Mouse (Mus musculus) liver, embryonic 13.5 days (tissue): Measurements from ENCODE around the gene Igfals. TPM values are rescaled to one million over a fixed set of nuclear protein-coding genes. Genes with fewer than 3 reads are reported as not detected.
A peak's percentile ranks its signal among the peaks of the same experiment; 100 is the strongest.

Experiments used
- ATAC-seq: fragments of 200-750 bp; cut with Nextera tagmentation; 2 replicates; pipeline ENCODE4 v1.8.0; 2017; ENCODE audit warnings: low read depth, mild to moderate bottlenecking, moderate number of reproducible peaks, moderate library complexity
- DNase-seq: peaks from one replicate; pipeline ENCODE4 v3.0.0; 2022
- H3K27ac ChIP-seq: fragments of 300-500 bp; sonication (generic); 2 replicates; pipeline ENCODE4 v1.5.1; 2015; ENCODE audit warnings: moderate library complexity, mild to moderate bottlenecking, inconsistent platforms
- H3K27me3 ChIP-seq: fragments of 300-500 bp; sonication (generic); 2 replicates; pipeline ENCODE4 v1.6.1; 2015; ENCODE audit warnings: mild to moderate bottlenecking, inconsistent platforms
- H3K36me3 ChIP-seq: fragments of 300-500 bp; sonication (generic); 2 replicates; pipeline ENCODE4 v1.6.1; 2015; ENCODE audit warnings: mild to moderate bottlenecking, inconsistent platforms
- H3K4me1 ChIP-seq: fragments of 300-500 bp; sonication (generic); replicated peaks from 2 replicates; pipeline ENCODE4 v1.6.1; 2015; ENCODE audit warnings: inconsistent platforms
- H3K4me2 ChIP-seq: fragments of 300-500 bp; sonication (generic); 2 replicates; pipeline ENCODE4 v1.6.1; 2015; ENCODE audit warnings: inconsistent platforms, mild to moderate bottlenecking, moderate library complexity
- H3K4me3 ChIP-seq: fragments of 300-500 bp; sonication (generic); replicated peaks from 2 replicates; pipeline ENCODE4 v1.5.1; 2015; ENCODE audit warnings: mild to moderate bottlenecking, inconsistent platforms
- H3K9ac ChIP-seq: fragments of 300-500 bp; sonication (generic); 2 replicates; pipeline ENCODE4 v1.6.1; 2015; ENCODE audit warnings: mild to moderate bottlenecking, inconsistent platforms
- H3K9me3 ChIP-seq: fragments of 300-500 bp; sonication (generic); replicated peaks from 2 replicates; pipeline ENCODE4 v1.6.1; 2016; ENCODE audit warnings: inconsistent platforms
- WGBS: fragments of 180-500 bp; shearing (Covaris S2); methylation state at CpG from one replicate; pipeline ENCODE4 v1.1.7; 2015; ENCODE audit not compliant: insufficient replicate concordance; 5-methylcytosine and 5-hydroxymethylcytosine counted together
- polyA plus RNA-seq: library from polyadenylated mRNA; unstranded; fragments of >200 nt; fragmentation: Nextera tagmentation; extraction: Ambion mirVana; gene quantifications from 2 replicates; pipeline ENCODE4 v1.2.1, GENCODE M21; 2015

Gene Igfals
- 5.1 and 6.0 TPM in 2 replicates for polyA plus RNA-seq

DNA sequence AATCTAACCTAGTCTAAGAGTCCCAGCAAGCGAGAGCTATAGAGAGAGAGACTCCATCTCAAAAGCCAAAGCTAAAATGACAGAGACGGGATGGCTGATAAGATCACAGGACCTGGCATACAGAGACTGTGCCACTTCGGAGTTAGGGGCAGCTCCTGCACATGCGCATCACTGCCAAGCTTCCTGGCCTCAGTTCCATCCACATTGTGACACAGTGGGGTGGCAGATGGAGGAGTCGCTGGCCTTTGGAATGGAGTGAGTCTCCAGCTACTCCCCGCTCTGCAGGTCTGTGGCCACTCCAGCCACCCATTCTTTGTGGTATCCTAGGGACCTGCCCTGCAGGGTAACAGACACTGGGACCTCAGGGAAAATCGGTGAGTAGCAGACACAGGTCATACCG lies at the start of gene Igfals:
Igfals (plus strand) TSS at position 222 of the 400 bp plus-strand sequence.
- no peaks in the 10 kb centered on the region for H3K9me3 ChIP-seq
- no peak within 1 kb of the TSS; the same call in 1 of the 2 replicates for H3K27ac ChIP-seq
- ATAC-seq (no peak), DNase-seq (no peak)
- H3K4me3 ChIP-seq = no peak within 1 kb of the TSS
- whole genome bisulfite sequencing = 81% methylated on average over 8 of the region's 8 CpGs
- H3K36me3 ChIP-seq = peaks cover 53% of the 10 kb centered on the region
- H3K4me1 ChIP-seq = peaks cover 11% of the 10 kb centered on the region
- no peak within 1 kb of the TSS for H3K4me2 ChIP-seq
- no peak within 1 kb of the TSS for H3K9ac ChIP-seq
- H3K27me3 ChIP-seq = no peaks in the 10 kb centered on the region; the same call in 1 of the 2 replicates

- H3K4me2 ChIP-seq = no peak overlapping the region
- no peaks in the 10 kb centered on the region for H3K9me3 ChIP-seq
- WGBS = 38% methylated on average over 1 of the region's 1 CpGs
- H3K4me1 ChIP-seq = peaks cover 22% of the 10 kb centered on the region
- peaks cover 10% of the 10 kb centered on the region for H3K27me3 ChIP-seq
- no peak overlapping the region for H3K4me3 ChIP-seq
- ATAC-seq = no peak
- no peaks in the 10 kb centered on the region for H3K36me3 ChIP-seq
- no peak overlapping the region for H3K9ac ChIP-seq
- DNase-seq = no peak
- no peak overlapping the region for H3K27ac ChIP-seq
These were observed 48.3 kb upstream of the Igfals start for GRCm38 (mm10) chr17:24817503-24817902.

GRCm38 (mm10) chr17:24818172-24818571 lies 47.6 kb upstream of the Igfals start:
- Histone ChIP-seq H3K4me1 (peaks cover 17% of the 10 kb centered on the region), H3K36me3 (no peaks in the 10 kb centered on the region), H3K9ac (no peak overlapping the region), H3K4me2 (no peak overlapping the region), H3K27ac (no peak overlapping the region), H3K4me3 (no peak overlapping the region), H3K9me3 (no peaks in the 10 kb centered on the region), H3K27me3 (peaks cover 10% of the 10 kb centered on the region)
- WGBS = 50% methylated on average over 6 of the region's 6 CpGs
- DNase-seq (no peak), ATAC-seq (no peak)

DNA sequence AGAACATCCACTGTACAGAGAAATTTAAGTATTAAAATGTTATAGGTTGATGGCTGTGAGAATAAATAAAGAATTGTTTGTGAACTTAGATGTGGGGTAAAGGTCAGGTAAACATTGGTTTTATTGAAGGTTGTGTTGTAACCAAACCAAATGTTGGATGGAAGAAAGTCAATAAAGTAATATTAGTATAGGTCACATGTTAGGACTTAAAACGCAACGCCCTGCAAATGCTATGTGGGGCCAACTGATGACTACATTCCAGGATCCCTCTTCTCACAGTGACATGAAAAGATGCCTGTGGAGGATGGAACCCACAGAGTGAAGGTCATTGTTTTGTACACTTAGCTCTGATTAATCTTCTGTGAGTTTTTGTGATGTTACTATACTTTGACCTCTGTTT lies 46.3 kb upstream of the Igfals start:
- ATAC-seq (no peak), DNase-seq (no peak)
- Histone ChIP-seq H3K9ac (no peak overlapping the region), H3K9me3 (no peaks in the 10 kb centered on the region), H3K4me2 (no peak overlapping the region), H3K27ac (no peak overlapping the region), H3K4me3 (no peak overlapping the region), H3K4me1 (peaks cover 10% of the 10 kb centered on the region), H3K36me3 (no peaks in the 10 kb centered on the region), H3K27me3 (peaks cover 18% of the 10 kb centered on the region)
- WGBS = 56% methylated on average over 2 of the region's 2 CpGs

DNA sequence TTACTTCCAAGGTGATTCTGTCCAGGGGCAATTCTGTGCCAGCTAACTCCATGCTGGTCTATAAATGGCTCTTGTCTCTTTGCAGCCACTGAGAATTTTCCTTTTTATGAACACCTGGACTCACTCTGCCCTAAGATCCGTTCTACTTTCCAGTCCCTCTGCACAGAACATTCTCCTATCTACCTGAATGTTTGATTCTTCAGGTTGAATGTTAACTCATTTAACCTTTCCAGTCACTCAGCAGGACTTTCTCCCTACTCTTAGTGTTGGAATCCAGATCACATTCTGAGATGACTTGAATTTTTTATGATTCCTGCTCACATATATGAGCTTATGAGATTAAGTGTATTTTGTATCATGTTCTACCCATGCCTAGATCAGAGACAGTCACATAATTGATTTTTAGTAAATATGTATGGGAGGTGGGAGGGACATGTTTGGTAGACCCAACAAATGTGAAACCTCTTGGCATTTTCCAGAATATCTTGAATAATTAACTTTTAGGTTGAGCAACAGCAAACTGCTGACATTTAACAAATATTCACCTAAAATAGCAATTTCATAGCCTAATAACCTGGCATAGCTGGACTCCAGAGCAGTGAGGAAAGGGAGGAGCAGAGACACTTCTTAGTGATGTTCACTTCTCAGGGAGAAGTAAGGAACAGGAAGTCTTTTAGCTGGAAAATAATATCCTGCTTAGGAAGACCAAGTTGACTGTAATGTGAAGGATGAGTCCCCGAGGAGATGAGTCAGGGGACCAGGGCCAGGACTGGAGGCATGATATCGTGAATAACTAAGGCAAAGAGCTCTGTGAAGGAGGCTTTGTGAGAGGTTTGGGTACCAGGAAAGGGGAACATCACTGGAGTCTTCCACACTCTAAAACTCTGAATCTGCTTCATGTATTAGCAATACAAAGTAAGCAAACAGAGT lies 44.2 kb upstream of the Igfals start:
- no peak overlapping the region for H3K27ac ChIP-seq
- no peak overlapping the region for H3K4me3 ChIP-seq
- ATAC-seq (no peak), DNase-seq (no peak)
- H3K9me3 ChIP-seq = no peaks in the 10 kb centered on the region
- WGBS = 39% methylated on average over 3 of the region's 3 CpGs
- no peak overlapping the region for H3K4me2 ChIP-seq
- peaks cover 28% of the 10 kb centered on the region for H3K27me3 ChIP-seq
- H3K4me1 ChIP-seq = no peaks in the 10 kb centered on the region
- H3K36me3 ChIP-seq = no peaks in the 10 kb centered on the region
- no peak overlapping the region for H3K9ac ChIP-seq

- no peaks in the 10 kb centered on the region for H3K36me3 ChIP-seq
- H3K4me1 ChIP-seq = peaks cover 3% of the 10 kb centered on the region; the same call in 1 of the 2 replicates
- H3K9ac ChIP-seq = no peak within 1 kb of the TSS
- H3K9me3 ChIP-seq = no peaks in the 10 kb centered on the region
- ATAC-seq (no peak), DNase-seq (no peak)
- H3K27ac ChIP-seq = no peak within 1 kb of the TSS
- 59% methylated on average over 8 of the region's 8 CpGs for WGBS
- H3K27me3 ChIP-seq = peaks cover 26% of the 10 kb centered on the region
- no peak within 1 kb of the TSS for H3K4me3 ChIP-seq
- no peak within 1 kb of the TSS for H3K4me2 ChIP-seq
These were observed 26.0 kb upstream of the Igfals start, which contains the start of gene Hagh for GRCm38 (mm10) chr17:24839842-24840241. TSS of gene Hagh (plus strand) at chr17:24840143.

GRCm38 (mm10) chr17:24840341-24840740 lies 25.5 kb upstream of the Igfals start:
- WGBS = 33% methylated on average over 5 of the region's 5 CpGs

GRCm38 (mm10) chr17:24841133-24841532 lies 24.7 kb upstream of the Igfals start:
- no peak overlapping the region for H3K9ac ChIP-seq
- no peak overlapping the region for H3K4me2 ChIP-seq
- H3K27me3 ChIP-seq = peaks cover 26% of the 10 kb centered on the region
- H3K9me3 ChIP-seq = no peaks in the 10 kb centered on the region
- peaks cover 8% of the 10 kb centered on the region; the same call in 1 of the 2 replicates for H3K4me1 ChIP-seq
- DNase-seq (no peak), ATAC-seq (peak; percentile 67)
- H3K4me3 ChIP-seq = no peak overlapping the region
- no peaks in the 10 kb centered on the region for H3K36me3 ChIP-seq
- H3K27ac ChIP-seq = no peak overlapping the region
- 57% methylated on average over 4 of the region's 4 CpGs for WGBS

More at GRCm38 (mm10) chr17:24840341-24840740, 25.5 kb upstream of the Igfals start:
- no peak overlapping the region for H3K27ac ChIP-seq
- no peak overlapping the region for H3K9ac ChIP-seq
- peaks cover 28% of the 10 kb centered on the region for H3K27me3 ChIP-seq
- H3K4me2 ChIP-seq = no peak overlapping the region
- no peak for DNase-seq
- H3K4me1 ChIP-seq = peaks cover 5% of the 10 kb centered on the region; the same call in 1 of the 2 replicates
- no peak overlapping the region for H3K4me3 ChIP-seq
- no peaks in the 10 kb centered on the region for H3K9me3 ChIP-seq
- no peak for ATAC-seq
- no peaks in the 10 kb centered on the region for H3K36me3 ChIP-seq

DNA sequence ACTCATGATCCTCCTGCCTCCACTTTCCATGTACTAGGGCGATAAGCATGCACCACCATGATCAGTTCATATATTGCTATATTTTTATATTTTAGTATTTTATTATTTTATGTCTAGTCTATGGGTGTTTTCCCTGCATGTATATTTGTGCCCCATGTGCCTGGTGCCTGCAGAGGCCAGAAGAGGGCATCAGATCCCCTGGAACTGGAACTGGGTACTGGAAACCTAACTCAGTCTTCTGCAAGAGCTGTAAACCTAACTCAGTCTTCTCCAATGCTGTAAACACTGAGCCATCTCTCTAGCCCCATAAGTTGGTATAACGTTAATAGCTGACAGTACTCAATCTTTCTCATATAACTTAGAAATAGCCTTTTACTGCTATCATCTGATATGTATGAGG lies 23.2 kb upstream of the Igfals start:
- WGBS = 35% methylated on average over 2 of the region's 2 CpGs
- Histone ChIP-seq H3K4me3 (no peak overlapping the region), H3K36me3 (no peaks in the 10 kb centered on the region), H3K4me1 (peaks cover 20% of the 10 kb centered on the region), H3K27me3 (peaks cover 17% of the 10 kb centered on the region), H3K9me3 (no peaks in the 10 kb centered on the region), H3K4me2 (no peak overlapping the region), H3K27ac (no peak overlapping the region), H3K9ac (no peak overlapping the region)
- no peak for DNase-seq
- ATAC-seq = no peak

DNA sequence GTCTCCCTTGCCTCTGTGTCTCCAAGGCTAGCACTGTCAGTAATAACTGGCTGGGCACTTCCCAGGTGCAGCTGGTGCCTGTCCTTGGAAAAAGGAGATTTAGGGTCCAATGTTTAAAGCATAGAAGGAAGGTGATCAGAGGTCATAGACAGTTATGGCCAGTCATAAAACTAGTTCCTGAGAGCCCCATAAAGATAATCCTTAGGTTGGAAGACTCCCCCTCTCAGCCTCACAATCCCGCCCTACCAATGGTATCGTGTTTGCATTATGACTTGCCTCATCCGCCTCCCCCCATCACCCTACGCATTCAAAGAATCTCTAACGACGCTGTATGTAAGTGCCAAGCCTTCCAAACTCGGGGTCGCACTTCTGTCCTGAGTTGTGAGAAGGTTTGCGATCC lies 21.3 kb upstream of the Igfals start:
- no peaks in the 10 kb centered on the region for H3K9me3 ChIP-seq
- peaks cover 29% of the 10 kb centered on the region for H3K4me1 ChIP-seq
- peaks cover 15% of the 10 kb centered on the region for H3K27me3 ChIP-seq
- no peak overlapping the region; the same call in 1 of the 2 replicates for H3K27ac ChIP-seq
- H3K9ac ChIP-seq = no peak overlapping the region
- H3K36me3 ChIP-seq = no peaks in the 10 kb centered on the region
- ATAC-seq (no peak), DNase-seq (no peak)
- 52% methylated on average over 9 of the region's 9 CpGs for whole genome bisulfite sequencing
- no peak overlapping the region for H3K4me3 ChIP-seq
- H3K4me2 ChIP-seq = no peak overlapping the region

DNA sequence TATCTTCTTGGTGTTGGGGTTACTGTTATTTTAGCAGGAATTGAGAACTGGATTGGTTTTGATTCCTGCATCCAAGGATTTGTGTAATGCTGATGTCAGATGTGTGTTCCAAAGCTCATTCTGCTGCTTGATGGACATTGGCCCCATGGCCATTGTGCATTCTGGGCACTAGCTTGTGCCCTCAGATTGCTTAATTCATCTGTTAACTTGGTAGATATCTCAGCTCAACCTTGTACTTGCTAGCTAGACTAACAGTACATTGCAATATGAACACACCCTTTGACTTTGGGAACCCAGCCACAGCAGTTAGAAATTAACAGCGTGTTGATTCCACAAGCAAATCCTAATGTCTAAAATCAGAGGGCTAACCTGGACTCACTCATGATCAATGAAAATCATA lies 18.4 kb upstream of the Igfals start:
- Histone ChIP-seq H3K9me3 (no peaks in the 10 kb centered on the region), H3K4me2 (peak overlapping the region; percentile 63), H3K4me1 (peaks cover 43% of the 10 kb centered on the region), H3K36me3 (no peaks in the 10 kb centered on the region), H3K9ac (peak overlapping the region; percentile 68), H3K27me3 (0 out of 2 replicates have a peak, but pooled peaks cover 4% of the 10 kb centered on the region), H3K27ac (peak overlapping the region; percentile 85), H3K4me3 (peak overlapping the region; percentile 43)
- DNase-seq (no peak), ATAC-seq (no peak)
- WGBS = 76% methylated on average over 1 of the region's 1 CpGs
